Mouse (Mus musculus) adrenal gland, adult 10 weeks (tissue): ENCODE results near the gene Sfrp2. TPM values are rescaled to one million over a fixed set of nuclear protein-coding genes. Genes with fewer than 3 reads are reported as not detected.

Experiments used
- polyA plus RNA-seq: library from polyadenylated mRNA; stranded (reverse); fragments of 350-450 nt; fragmentation: Illumina TruSeq; extraction: RNeasy Lipid Tissue Mini Kit (QIAGEN cat#74804); gene quantifications from one replicate; pipeline ENCODE4 v1.2.3, GENCODE M21; 2014; ENCODE audit warnings: low read depth, low replicate concordance

Gene Sfrp2
- polyA plus RNA-seq = 0.64 TPM

GRCm38 (mm10) chr3:83765871-83766725 is at the start of gene Sfrp2:
TSS of gene Sfrp2 (plus strand) at chr3:83766321.

Other genes with a start within 250 kb of the Sfrp2 start
- 4.9 TPM for gene Tlr2, start 75.4 kb downstream of the Sfrp2 start, polyA plus RNA-seq